Mouse (Mus musculus): ENCODE data around the gene Mmaa. TPM values are rescaled to one million over a fixed set of nuclear protein-coding genes. Genes with fewer than 3 reads are reported as not detected.

Mmaa gene
- polyA plus RNA-seq, 1 experiment from 2014 or later: 13.2 TPM

GRCm38 (mm10) chr8:79329182-79329581 lies 34.4 kb upstream of the Mmaa start:
- no peak for ATAC-seq (ENCODE audit: low read depth)
- H3K27me3 ChIP-seq (replicated peaks; ENCODE audit: control insufficient read depth, insufficient read depth, low read length): no peaks in the 10 kb centered on the region
- 66% methylated on average over 4 of the region's 4 CpGs for WGBS

GRCm38 (mm10) chr8:79325510-79325909 lies 30.8 kb upstream of the Mmaa start:
- no peaks in the 10 kb centered on the region for H3K36me3 ChIP-seq (ENCODE audit: control insufficient read depth, insufficient read depth, low read length)
- H3K27ac ChIP-seq (replicated peaks; ENCODE audit: low read depth, low read length): no peak overlapping the region
- H3K4me1 ChIP-seq (ENCODE audit: control insufficient read depth, insufficient read depth, low read length): peaks cover 5% of the 10 kb centered on the region; the same call in 1 of the 2 replicates
- H3K27me3 ChIP-seq (replicated peaks; ENCODE audit: control insufficient read depth, insufficient read depth, low read length): no peaks in the 10 kb centered on the region
- no peak overlapping the region for H3K4me2 ChIP-seq (ENCODE audit: low read depth, low read length)
- H3K9me3 ChIP-seq (ENCODE audit: control insufficient read depth, low read length): no peaks in the 10 kb centered on the region
- ATAC-seq (ENCODE audit: low read depth) (no peak), DNase-seq (ENCODE audit: low spot score) (peak; percentile 44)
- WGBS: 86% methylated on average over 4 of the region's 6 CpGs
- H3K4me3 ChIP-seq (ENCODE audit: low read depth, low read length): no peak overlapping the region
- no peak overlapping the region for H3K9ac ChIP-seq (ENCODE audit: low read depth, low read length)

More at GRCm38 (mm10) chr8:79329182-79329581, 34.4 kb upstream of the Mmaa start:
- no peak overlapping the region for H3K9ac ChIP-seq (ENCODE audit: low read depth, low read length)
- no peak overlapping the region for H3K27ac ChIP-seq (replicated peaks; ENCODE audit: low read depth, low read length)
- no peak for DNase-seq (ENCODE audit: low spot score)
- H3K4me1 ChIP-seq (ENCODE audit: control insufficient read depth, insufficient read depth, low read length): peaks cover 5% of the 10 kb centered on the region; the same call in 1 of the 2 replicates
- H3K4me2 ChIP-seq (ENCODE audit: low read depth, low read length): no peak overlapping the region
- H3K36me3 ChIP-seq (ENCODE audit: control insufficient read depth, insufficient read depth, low read length): no peaks in the 10 kb centered on the region
- H3K9me3 ChIP-seq (ENCODE audit: control insufficient read depth, low read length): peaks cover 4% of the 10 kb centered on the region; the same call in 1 of the 2 replicates
- H3K4me3 ChIP-seq (ENCODE audit: low read depth, low read length): no peak overlapping the region

DNA sequence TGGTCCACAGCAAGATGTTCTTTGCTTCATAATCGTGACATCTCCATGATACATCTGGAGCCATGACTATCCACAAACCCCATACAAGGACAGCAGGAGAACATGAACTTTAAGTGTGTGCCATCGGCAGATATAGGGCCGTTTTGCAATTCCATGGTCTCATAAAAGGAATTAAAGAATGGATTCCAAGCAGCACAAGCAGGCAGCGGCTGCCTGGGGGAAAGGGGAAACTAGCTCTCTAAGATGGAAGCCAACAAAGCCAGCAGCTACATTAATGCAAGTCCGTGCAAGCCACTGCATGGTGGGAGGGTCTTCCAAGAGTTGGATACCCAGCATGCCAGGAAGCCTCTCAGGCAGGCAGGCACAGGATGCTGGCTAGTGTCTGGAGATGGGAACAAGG lies 30.2 kb upstream of the Mmaa start:
- H3K36me3 ChIP-seq (ENCODE audit: control insufficient read depth, insufficient read depth, low read length): no peaks in the 10 kb centered on the region
- H3K4me2 ChIP-seq (ENCODE audit: low read depth, low read length): no peak overlapping the region
- no peak for DNase-seq (ENCODE audit: low spot score)
- peaks cover 5% of the 10 kb centered on the region; the same call in 1 of the 2 replicates for H3K4me1 ChIP-seq (ENCODE audit: control insufficient read depth, insufficient read depth, low read length)
- no peaks in the 10 kb centered on the region for H3K27me3 ChIP-seq (replicated peaks; ENCODE audit: control insufficient read depth, insufficient read depth, low read length)
- ATAC-seq (ENCODE audit: low read depth): 0 out of 2 replicates have a peak, but pooled peaks have one; percentile 26
- WGBS: 74% methylated on average over 5 of the region's 5 CpGs
- H3K4me3 ChIP-seq (ENCODE audit: low read depth, low read length): no peak overlapping the region
- peak overlapping the region; percentile 28; the same call in 1 of the 2 replicates for H3K27ac ChIP-seq (replicated peaks; ENCODE audit: low read depth, low read length)
- H3K9me3 ChIP-seq (ENCODE audit: control insufficient read depth, low read length): no peaks in the 10 kb centered on the region
- no peak overlapping the region for H3K9ac ChIP-seq (ENCODE audit: low read depth, low read length)

DNA sequence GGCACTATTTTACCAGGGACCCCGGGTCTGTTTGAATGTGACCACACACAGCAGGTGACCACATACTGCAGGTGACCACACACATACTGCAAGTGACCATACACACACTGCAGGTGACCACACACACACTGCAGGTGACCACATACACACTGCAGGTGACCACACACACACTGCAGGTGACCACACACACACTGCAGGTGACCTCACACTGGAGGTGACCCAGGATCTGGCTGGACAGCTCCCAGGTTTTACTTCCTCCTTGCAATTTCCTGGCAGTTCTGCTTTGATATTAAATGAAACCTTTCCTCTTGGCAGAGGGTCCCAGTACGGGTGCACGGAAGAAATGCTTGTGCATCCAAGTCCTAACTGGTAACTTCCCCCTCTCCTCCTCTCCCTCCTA lies 29.3 kb upstream of the Mmaa start:
- H3K4me3 ChIP-seq (ENCODE audit: low read depth, low read length): no peak overlapping the region
- DNase-seq (ENCODE audit: low spot score) (no peak), ATAC-seq (ENCODE audit: low read depth) (no peak)
- H3K27me3 ChIP-seq (replicated peaks; ENCODE audit: control insufficient read depth, insufficient read depth, low read length): no peaks in the 10 kb centered on the region
- H3K4me1 ChIP-seq (ENCODE audit: control insufficient read depth, insufficient read depth, low read length): peaks cover 5% of the 10 kb centered on the region; the same call in 1 of the 2 replicates
- H3K9me3 ChIP-seq (ENCODE audit: control insufficient read depth, low read length): no peaks in the 10 kb centered on the region
- H3K4me2 ChIP-seq (ENCODE audit: low read depth, low read length): no peak overlapping the region
- H3K27ac ChIP-seq (replicated peaks; ENCODE audit: low read depth, low read length): no peak overlapping the region
- WGBS: 47% methylated on average over 3 of the region's 3 CpGs
- no peaks in the 10 kb centered on the region for H3K36me3 ChIP-seq (ENCODE audit: control insufficient read depth, insufficient read depth, low read length)
- no peak overlapping the region for H3K9ac ChIP-seq (ENCODE audit: low read depth, low read length)

DNA sequence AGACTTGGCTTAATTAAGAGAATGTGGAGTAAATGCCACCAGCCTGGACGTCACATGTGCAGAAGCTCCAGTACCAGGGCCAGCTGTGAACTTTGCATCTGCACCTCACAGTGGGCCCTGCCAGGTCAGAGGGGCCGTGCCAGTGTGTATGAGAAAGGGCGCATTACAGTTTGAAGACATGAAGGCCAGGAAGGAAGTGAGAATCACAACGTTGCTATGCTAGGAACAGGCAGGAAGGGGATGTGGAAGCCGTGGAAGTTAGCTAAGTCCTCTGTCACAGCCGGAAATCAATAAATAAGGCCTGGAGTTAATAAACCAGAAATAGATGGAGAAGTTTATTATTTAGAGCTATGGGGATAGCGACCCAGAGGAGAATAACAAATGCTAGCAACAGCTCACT lies 28.4 kb upstream of the Mmaa start:
- DNase-seq (ENCODE audit: low spot score): no peak
- no peaks in the 10 kb centered on the region for H3K36me3 ChIP-seq (ENCODE audit: control insufficient read depth, insufficient read depth, low read length)
- no peak overlapping the region for H3K4me2 ChIP-seq (ENCODE audit: low read depth, low read length)
- no peaks in the 10 kb centered on the region for H3K27me3 ChIP-seq (replicated peaks; ENCODE audit: control insufficient read depth, insufficient read depth, low read length)
- H3K9me3 ChIP-seq (ENCODE audit: control insufficient read depth, low read length): no peaks in the 10 kb centered on the region
- no peak overlapping the region for H3K9ac ChIP-seq (ENCODE audit: low read depth, low read length)
- WGBS: 53% methylated on average over 7 of the region's 7 CpGs
- H3K4me1 ChIP-seq (ENCODE audit: control insufficient read depth, insufficient read depth, low read length): peaks cover 5% of the 10 kb centered on the region; the same call in 1 of the 2 replicates
- ATAC-seq (ENCODE audit: low read depth): no peak
- no peak overlapping the region for H3K4me3 ChIP-seq (ENCODE audit: low read depth, low read length)
- H3K27ac ChIP-seq (replicated peaks; ENCODE audit: low read depth, low read length): no peak overlapping the region

GRCm38 (mm10) chr8:79310801-79311200 lies 16.1 kb upstream of the Mmaa start:
- H3K4me2 ChIP-seq (ENCODE audit: low read depth, low read length): no peak overlapping the region
- WGBS: 73% methylated on average over 2 of the region's 2 CpGs
- ATAC-seq (ENCODE audit: low read depth): no peak

GRCm38 (mm10) chr8:79305941-79306340 lies 11.2 kb upstream of the Mmaa start:
- no peak overlapping the region for H3K9ac ChIP-seq (ENCODE audit: low read depth, low read length)

More at GRCm38 (mm10) chr8:79310801-79311200, 16.1 kb upstream of the Mmaa start:
- Histone ChIP-seq H3K27ac (replicated peaks; ENCODE audit: low read depth, low read length) (no peak overlapping the region), H3K9me3 (ENCODE audit: control insufficient read depth, low read length) (no peaks in the 10 kb centered on the region), H3K27me3 (replicated peaks; ENCODE audit: control insufficient read depth, insufficient read depth, low read length) (no peaks in the 10 kb centered on the region), H3K9ac (ENCODE audit: low read depth, low read length) (no peak overlapping the region), H3K4me1 (ENCODE audit: control insufficient read depth, insufficient read depth, low read length) (no peaks in the 10 kb centered on the region), H3K36me3 (ENCODE audit: control insufficient read depth, insufficient read depth, low read length) (no peaks in the 10 kb centered on the region), H3K4me3 (ENCODE audit: low read depth, low read length) (no peak overlapping the region)
- no peak for DNase-seq (ENCODE audit: low spot score)

DNA sequence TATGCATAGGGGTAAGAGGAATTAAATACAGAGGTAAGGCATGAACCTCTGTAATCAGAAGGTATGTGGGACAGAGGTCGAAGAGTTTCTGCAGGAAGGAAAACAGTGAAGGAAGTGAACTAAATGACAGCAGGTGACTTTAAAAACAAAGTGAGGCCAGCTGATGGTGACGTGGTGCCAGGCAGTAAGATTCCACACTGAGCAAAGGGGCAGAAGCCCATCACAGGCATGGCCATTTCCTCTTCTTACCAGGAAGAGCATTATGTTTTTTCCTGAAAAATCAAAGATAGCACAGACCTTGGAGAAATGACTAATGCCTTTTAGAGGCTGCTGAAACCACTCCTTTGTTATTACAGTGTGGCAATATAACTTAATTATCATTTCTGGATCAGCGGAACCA lies 6.8 kb upstream of the Mmaa start:
- no peak overlapping the region for H3K27ac ChIP-seq (replicated peaks; ENCODE audit: low read depth, low read length)
- no peak overlapping the region for H3K9ac ChIP-seq (ENCODE audit: low read depth, low read length)
- no peak overlapping the region for H3K4me2 ChIP-seq (ENCODE audit: low read depth, low read length)
- WGBS: 71% methylated on average over 3 of the region's 3 CpGs
- no peak for DNase-seq (ENCODE audit: low spot score)
- H3K27me3 ChIP-seq (replicated peaks; ENCODE audit: control insufficient read depth, insufficient read depth, low read length): no peaks in the 10 kb centered on the region
- no peak for ATAC-seq (ENCODE audit: low read depth)
- no peaks in the 10 kb centered on the region for H3K36me3 ChIP-seq (ENCODE audit: control insufficient read depth, insufficient read depth, low read length)
- no peaks in the 10 kb centered on the region for H3K9me3 ChIP-seq (ENCODE audit: control insufficient read depth, low read length)
- no peak overlapping the region for H3K4me3 ChIP-seq (ENCODE audit: low read depth, low read length)
- no peaks in the 10 kb centered on the region for H3K4me1 ChIP-seq (ENCODE audit: control insufficient read depth, insufficient read depth, low read length)

More at GRCm38 (mm10) chr8:79305941-79306340, 11.2 kb upstream of the Mmaa start:
- H3K4me1 ChIP-seq (ENCODE audit: control insufficient read depth, insufficient read depth, low read length): no peaks in the 10 kb centered on the region
- H3K27ac ChIP-seq (replicated peaks; ENCODE audit: low read depth, low read length): no peak overlapping the region
- H3K9me3 ChIP-seq (ENCODE audit: control insufficient read depth, low read length): no peaks in the 10 kb centered on the region
- no peak for DNase-seq (ENCODE audit: low spot score)
- ATAC-seq (ENCODE audit: low read depth): no peak
- H3K4me3 ChIP-seq (ENCODE audit: low read depth, low read length): no peak overlapping the region
- 64% methylated on average over 5 of the region's 5 CpGs for WGBS
- H3K36me3 ChIP-seq (ENCODE audit: control insufficient read depth, insufficient read depth, low read length): no peaks in the 10 kb centered on the region
- no peak overlapping the region for H3K4me2 ChIP-seq (ENCODE audit: low read depth, low read length)
- H3K27me3 ChIP-seq (replicated peaks; ENCODE audit: control insufficient read depth, insufficient read depth, low read length): no peaks in the 10 kb centered on the region

DNA sequence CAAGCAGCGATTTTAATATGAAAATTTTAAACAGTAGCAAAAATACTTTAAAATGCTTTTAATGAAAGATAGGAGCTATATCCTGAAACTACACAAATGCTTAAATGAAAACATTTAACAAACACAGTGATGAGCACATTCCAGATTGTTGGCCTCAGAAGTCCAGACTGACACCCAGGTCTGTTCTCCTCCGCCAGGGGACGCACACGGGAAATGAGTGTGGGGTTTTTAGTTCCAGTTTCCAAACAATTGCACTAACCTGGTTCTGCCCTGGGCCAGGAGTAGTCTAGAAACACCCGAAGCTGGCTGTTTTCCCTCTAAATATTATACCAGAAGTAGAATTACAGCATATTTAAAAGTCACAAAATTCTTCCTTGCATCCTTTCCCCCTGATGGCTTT lies 5.0 kb upstream of the Mmaa start:
- WGBS: 76% methylated on average over 5 of the region's 5 CpGs

More for the DNA sequence above, 5.0 kb upstream of the Mmaa start:
- H3K27ac ChIP-seq (replicated peaks; ENCODE audit: low read depth, low read length): no peak overlapping the region
- no peaks in the 10 kb centered on the region for H3K36me3 ChIP-seq (ENCODE audit: control insufficient read depth, insufficient read depth, low read length)
- no peak overlapping the region for H3K9ac ChIP-seq (ENCODE audit: low read depth, low read length)
- no peaks in the 10 kb centered on the region for H3K27me3 ChIP-seq (replicated peaks; ENCODE audit: control insufficient read depth, insufficient read depth, low read length)
- ATAC-seq (ENCODE audit: low read depth) (no peak), DNase-seq (ENCODE audit: low spot score) (no peak)
- no peaks in the 10 kb centered on the region; the same call in 1 of the 2 replicates for H3K4me1 ChIP-seq (ENCODE audit: control insufficient read depth, insufficient read depth, low read length)
- no peak overlapping the region for H3K4me2 ChIP-seq (ENCODE audit: low read depth, low read length)
- H3K9me3 ChIP-seq (ENCODE audit: control insufficient read depth, low read length): no peaks in the 10 kb centered on the region
- H3K4me3 ChIP-seq (ENCODE audit: low read depth, low read length): no peak overlapping the region

Measured in embryonic facial prominence, embryonic 14.5 days (tissue).